In genomic region chr16:39286797-39287565, GRCm38 (mm10) we compare ENCODE assay signal across 17 mouse cellular contexts.
DNase-seq lines count a peak whose midpoint lies in the region; ATAC-seq and TF ChIP-seq lines count a peak whose summit lies in the region.
"Had no signal": no experiment of that assay in that cellular context is flagged by ENCODE, and none has a peak within 500 bp of the region (broad histone marks: within the 10 kb centered on the region; RNA-seq: fewer than 3 reads in every experiment).

No protein-coding gene starts in this region.

- H3K36me3 ChIP-seq in midbrain, embryonic 12.5 days = no peaks in the 10 kb centered on the region
- no peaks in the 10 kb centered on the region for H3K36me3 ChIP-seq in midbrain, embryonic 10.5 days
- H3K36me3 ChIP-seq in forebrain, embryonic 14.5 days (ENCODE audit: control insufficient read depth, insufficient read depth, low read length) = no peaks in the 10 kb centered on the region
- H3K36me3 ChIP-seq in hindbrain, postnatal 0 days (ENCODE audit: insufficient read depth, low read length) = no peaks in the 10 kb centered on the region
- H3K36me3 ChIP-seq in neural tube, embryonic 12.5 days = no peaks in the 10 kb centered on the region
- H3K36me3 ChIP-seq: embryonic facial prominence, embryonic 12.5 days; G1E; heart, embryonic 15.5 days; intestine, embryonic 15.5 days had no signal

- H3K9ac ChIP-seq in midbrain, embryonic 12.5 days (replicated peaks) = no peak overlapping the region
- H3K9ac ChIP-seq in forebrain, embryonic 14.5 days (ENCODE audit: low read length) = no peak overlapping the region
- no peak overlapping the region for H3K9ac ChIP-seq in hindbrain, postnatal 0 days (replicated peaks; ENCODE audit: low read length)
- H3K9ac ChIP-seq in neural tube, embryonic 12.5 days = no peak overlapping the region
- H3K9ac ChIP-seq: embryonic facial prominence, embryonic 12.5 days; heart, embryonic 15.5 days; intestine, embryonic 15.5 days; lung, embryonic 14.5 days had no signal

- no peak for DNase-seq in midbrain, embryonic 10.5 days (ENCODE audit: low spot score)
- DNase-seq in forebrain, embryonic 14.5 days (ENCODE audit: low spot score) = peak; percentile 78
- DNase-seq in hindbrain, postnatal 0 days (ENCODE audit: low spot score) = peak; percentile 50
- no peak for DNase-seq in cerebellum, postnatal 4 days (ENCODE audit: low spot score in 2 of 2)
- no peak for DNase-seq in kidney, postnatal 36 days
- no peak for DNase-seq in MN1 (ENCODE audit: low spot score)
- DNase-seq: adrenal gland, postnatal 25 days; cerebellum, postnatal 25 days; kidney, postnatal 14 days; lung, embryonic 14.5 days; thymus, adult 18-20 months had no signal

- H3K4me3 ChIP-seq in midbrain, embryonic 12.5 days = no peak overlapping the region
- H3K4me3 ChIP-seq in midbrain, embryonic 10.5 days = no peak overlapping the region
- H3K4me3 ChIP-seq in forebrain, embryonic 14.5 days (ENCODE audit: low read depth, low read length) = no peak overlapping the region
- no peak overlapping the region for H3K4me3 ChIP-seq in hindbrain, postnatal 0 days (ENCODE audit: low read length)
- H3K4me3 ChIP-seq in neural tube, embryonic 12.5 days = no peak overlapping the region
- H3K4me3 ChIP-seq: embryonic facial prominence, embryonic 12.5 days; heart, embryonic 15.5 days; intestine, embryonic 15.5 days had no signal

- H3K27ac ChIP-seq in midbrain, embryonic 12.5 days (replicated peaks) = no peak overlapping the region
- H3K27ac ChIP-seq in midbrain, embryonic 10.5 days (replicated peaks) = no peak overlapping the region
- H3K27ac ChIP-seq in forebrain, embryonic 14.5 days (ENCODE audit: low read depth, low read length) = no peak overlapping the region
- peak overlapping the region; percentile 51; the same call in 1 of the 2 replicates for H3K27ac ChIP-seq in hindbrain, postnatal 0 days
- H3K27ac ChIP-seq in neural tube, embryonic 12.5 days = no peak overlapping the region
- H3K27ac ChIP-seq: embryonic facial prominence, embryonic 12.5 days; heart, embryonic 15.5 days; intestine, embryonic 15.5 days had no signal

- H3K9me3 ChIP-seq in midbrain, embryonic 12.5 days = no peaks in the 10 kb centered on the region
- no peaks in the 10 kb centered on the region for H3K9me3 ChIP-seq in midbrain, embryonic 10.5 days (replicated peaks)
- H3K9me3 ChIP-seq in forebrain, embryonic 14.5 days (replicated peaks; ENCODE audit: control insufficient read depth, low read length) = no peaks in the 10 kb centered on the region
- H3K9me3 ChIP-seq in hindbrain, postnatal 0 days (ENCODE audit: low read length) = no peaks in the 10 kb centered on the region
- no peaks in the 10 kb centered on the region for H3K9me3 ChIP-seq in neural tube, embryonic 12.5 days
- H3K9me3 ChIP-seq: embryonic facial prominence, embryonic 12.5 days; heart, embryonic 15.5 days; intestine, embryonic 15.5 days had no signal

- ATAC-seq in midbrain, embryonic 12.5 days (ENCODE audit: low FRiP score, low read depth) = peak; percentile 49; the same call in 1 of the 2 replicates
- ATAC-seq in forebrain, embryonic 14.5 days = peak; percentile 88
- ATAC-seq in hindbrain, postnatal 0 days = peak; percentile 47; the same call in 1 of the 2 replicates
- ATAC-seq in neural tube, embryonic 12.5 days (ENCODE audit: low FRiP score, low read depth) = peak; percentile 97
- ATAC-seq: intestine, embryonic 15.5 days had no signal

- H3K4me1 ChIP-seq in midbrain, embryonic 12.5 days = peaks cover 8% of the 10 kb centered on the region; the same call in 1 of the 2 replicates
- H3K4me1 ChIP-seq in midbrain, embryonic 10.5 days = peaks cover 3% of the 10 kb centered on the region; the same call in 1 of the 2 replicates
- peaks cover 3% of the 10 kb centered on the region; the same call in 1 of the 2 replicates for H3K4me1 ChIP-seq in forebrain, embryonic 14.5 days (ENCODE audit: control insufficient read depth, insufficient read depth, low read length)
- no peaks in the 10 kb centered on the region for H3K4me1 ChIP-seq in hindbrain, postnatal 0 days (ENCODE audit: insufficient read depth, low read length)
- no peaks in the 10 kb centered on the region for H3K4me1 ChIP-seq in neural tube, embryonic 12.5 days
- H3K4me1 ChIP-seq: embryonic facial prominence, embryonic 12.5 days; heart, embryonic 15.5 days; intestine, embryonic 15.5 days had no signal

- TF ChIP-seq CTCF in hindbrain, postnatal 0 days (IDR thresholded peaks at IDR 0.05; ENCODE audit: low read depth) = no peak

- no peaks in the 10 kb centered on the region for H3K27me3 ChIP-seq in midbrain, embryonic 12.5 days
- H3K27me3 ChIP-seq in midbrain, embryonic 10.5 days (ENCODE audit: low read depth, poor library complexity, severe bottlenecking) = no peaks in the 10 kb centered on the region
- 0 out of 2 replicates have a peak, but pooled peaks cover 2% of the 10 kb centered on the region for H3K27me3 ChIP-seq in forebrain, embryonic 14.5 days (replicated peaks; ENCODE audit: control insufficient read depth, insufficient read depth, low read length)
- H3K27me3 ChIP-seq in hindbrain, postnatal 0 days (ENCODE audit: insufficient read depth, low read length) = no peaks in the 10 kb centered on the region
- no peaks in the 10 kb centered on the region for H3K27me3 ChIP-seq in neural tube, embryonic 12.5 days (replicated peaks)
- H3K27me3 ChIP-seq: embryonic facial prominence, embryonic 12.5 days; heart, embryonic 15.5 days; intestine, embryonic 15.5 days had no signal

- WGBS in midbrain, embryonic 12.5 days = 57% methylated on average over 8 of the region's 8 CpGs
- WGBS in midbrain, embryonic 10.5 days = 74% methylated on average over 8 of the region's 8 CpGs
- 7% methylated on average over 8 of the region's 8 CpGs for WGBS in forebrain, embryonic 14.5 days
- 23% methylated on average over 8 of the region's 8 CpGs for WGBS in hindbrain, postnatal 0 days
- 34% methylated on average over 8 of the region's 8 CpGs for WGBS in neural tube, embryonic 12.5 days

- no peak overlapping the region for H3K4me2 ChIP-seq in midbrain, embryonic 12.5 days (replicated peaks)
- H3K4me2 ChIP-seq in forebrain, embryonic 14.5 days (ENCODE audit: low read length) = no peak overlapping the region
- no peak overlapping the region for H3K4me2 ChIP-seq in hindbrain, postnatal 0 days (ENCODE audit: low read depth, low read length)
- no peak overlapping the region for H3K4me2 ChIP-seq in neural tube, embryonic 12.5 days (replicated peaks)
- H3K4me2 ChIP-seq: embryonic facial prominence, embryonic 12.5 days; heart, embryonic 15.5 days; intestine, embryonic 15.5 days; lung, embryonic 14.5 days had no signal

Comparison
In these comparisons a context has a peak if more than half of its experiments do, and no peak if none do; other contexts are left out.
1. ATAC-seq: peak in every context shown above with its lines; median percentile 97 in neural tube, embryonic 12.5 days; 88 in forebrain, embryonic 14.5 days; 49 in midbrain, embryonic 12.5 days; 47 in hindbrain, postnatal 0 days.
2. DNase-seq: peak in forebrain, embryonic 14.5 days (single experiment) and hindbrain, postnatal 0 days (single experiment); none in midbrain, embryonic 10.5 days (single experiment), cerebellum, postnatal 4 days (0 of 2), kidney, postnatal 36 days (0 of 2) and MN1 (single experiment).